Mouse (Mus musculus) bone marrow macrophage, adult 2 months (primary cell): Measurements from ENCODE around the gene Rusc2. TPM values are rescaled to one million over a fixed set of nuclear protein-coding genes. Genes with fewer than 3 reads are reported as not detected.

Source experiments
- H3K27ac ChIP-seq: 2 replicates; pipeline ENCODE4 v1.5.1; 2012; ENCODE audit warnings: low read depth, low read length; ENCODE audit not compliant: insufficient read depth
- H3K4me1 ChIP-seq: 2 replicates; pipeline ENCODE4 v1.6.1; 2012; ENCODE audit warnings: low read length; ENCODE audit not compliant: control insufficient read depth, insufficient read depth
- H3K4me3 ChIP-seq: 2 replicates; pipeline ENCODE4 v1.5.1; 2012; ENCODE audit warnings: mild to moderate bottlenecking, low read length, moderate library complexity; ENCODE audit not compliant: insufficient read depth
- CTCF ChIP-seq: IDR thresholded peaks from 2 replicates; pipeline ENCODE4 v1.5.1; 2012; ENCODE audit warnings: low read depth, mild to moderate bottlenecking, low read length, moderate library complexity
- POLR2A ChIP-seq: IDR thresholded peaks from 2 replicates; pipeline ENCODE4 v1.6.1; 2012; ENCODE audit warnings: mild to moderate bottlenecking, low read depth, low read length, borderline replicate concordance
- polyA plus RNA-seq: library from polyadenylated mRNA; stranded (reverse); fragments of >200 nt; gene quantifications from 2 replicates; pipeline ENCODE4 v1.2.4, GENCODE M21; 2012; ENCODE audit not compliant: missing spikeins, insufficient read depth, insufficient read length

Gene Rusc2
- polyA plus RNA-seq, 1 experiment, result 44.3 TPM

- Histone ChIP-seq H3K4me1 (peaks cover 12% of the 10 kb centered on the region), H3K4me3 (peak overlapping the region; percentile 95), H3K27ac (peak overlapping the region; percentile 91)
- TF ChIP-seq POLR2A (no peak), CTCF (no peak)
Observed at GRCm38 (mm10) chr4:43383246-43384082, 1.7 kb downstream of the Rusc2 start.

GRCm38 (mm10) chr4:43384083-43384460 lies 2.3 kb downstream of the Rusc2 start:
- TF ChIP-seq CTCF (no peak), POLR2A (no peak)
- Histone ChIP-seq H3K27ac (peak overlapping the region; percentile 91), H3K4me1 (peaks cover 12% of the 10 kb centered on the region), H3K4me3 (peak overlapping the region; percentile 95)

GRCm38 (mm10) chr4:43384541-43384940 lies 2.8 kb downstream of the Rusc2 start:
- TF ChIP-seq CTCF (no peak), POLR2A (no peak)
- peaks cover 12% of the 10 kb centered on the region for H3K4me1 ChIP-seq
- peak overlapping the region; percentile 95 for H3K4me3 ChIP-seq
- H3K27ac ChIP-seq, result peak overlapping the region; percentile 91

- Histone ChIP-seq H3K4me1 (peaks cover 28% of the 10 kb centered on the region), H3K27ac (no peak overlapping the region), H3K4me3 (no peak overlapping the region)
- TF ChIP-seq CTCF, result no peak
- no peak for TF ChIP-seq POLR2A
Observed at GRCm38 (mm10) chr4:43386932-43387331, 5.2 kb downstream of the Rusc2 start.

- H3K4me1 ChIP-seq, result peaks cover 32% of the 10 kb centered on the region
- TF ChIP-seq POLR2A, result no peak
- H3K27ac ChIP-seq, result no peak overlapping the region
- no peak overlapping the region for H3K4me3 ChIP-seq
Observed at GRCm38 (mm10) chr4:43389390-43389789, 7.6 kb downstream of the Rusc2 start.

GRCm38 (mm10) chr4:43389845-43390440 lies 8.2 kb downstream of the Rusc2 start:
- Histone ChIP-seq H3K4me1 (peaks cover 32% of the 10 kb centered on the region), H3K27ac (no peak overlapping the region), H3K4me3 (no peak overlapping the region)
- no peak for TF ChIP-seq POLR2A

GRCm38 (mm10) chr4:43391521-43392050 lies 9.8 kb downstream of the Rusc2 start:
- peaks cover 25% of the 10 kb centered on the region for H3K4me1 ChIP-seq
- TF ChIP-seq POLR2A, result no peak
- no peak for TF ChIP-seq CTCF
- no peak overlapping the region for H3K27ac ChIP-seq
- H3K4me3 ChIP-seq, result no peak overlapping the region

GRCm38 (mm10) chr4:43394345-43394891 lies 12.6 kb downstream of the Rusc2 start:
- TF ChIP-seq POLR2A (no peak), CTCF (no peak)
- Histone ChIP-seq H3K4me3 (no peak overlapping the region), H3K27ac (no peak overlapping the region), H3K4me1 (peaks cover 22% of the 10 kb centered on the region)

- Histone ChIP-seq H3K4me3 (no peak overlapping the region), H3K4me1 (peaks cover 19% of the 10 kb centered on the region), H3K27ac (no peak overlapping the region)
- TF ChIP-seq POLR2A, result no peak
- no peak for TF ChIP-seq CTCF
Observed at GRCm38 (mm10) chr4:43395147-43395546, 13.4 kb downstream of the Rusc2 start.

GRCm38 (mm10) chr4:43395836-43396235 lies 14.1 kb downstream of the Rusc2 start:
- TF ChIP-seq POLR2A (no peak), CTCF (no peak)
- H3K27ac ChIP-seq, result no peak overlapping the region

More at GRCm38 (mm10) chr4:43395836-43396235, 14.1 kb downstream of the Rusc2 start:
- Histone ChIP-seq H3K4me3 (no peak overlapping the region), H3K4me1 (peaks cover 20% of the 10 kb centered on the region)
